Mouse (Mus musculus): ENCODE results near the gene Gast. TPM values are rescaled to one million over a fixed set of nuclear protein-coding genes. Genes with fewer than 3 reads are reported as not detected.
"Not testable (repeated sequence)": the region's sequence is repeated elsewhere in the genome, so short reads cannot be mapped to it uniquely, and the experiment has no call there.

The Gast gene
- total RNA-seq, 2 experiments from 2014 or later = not detected

DNA sequence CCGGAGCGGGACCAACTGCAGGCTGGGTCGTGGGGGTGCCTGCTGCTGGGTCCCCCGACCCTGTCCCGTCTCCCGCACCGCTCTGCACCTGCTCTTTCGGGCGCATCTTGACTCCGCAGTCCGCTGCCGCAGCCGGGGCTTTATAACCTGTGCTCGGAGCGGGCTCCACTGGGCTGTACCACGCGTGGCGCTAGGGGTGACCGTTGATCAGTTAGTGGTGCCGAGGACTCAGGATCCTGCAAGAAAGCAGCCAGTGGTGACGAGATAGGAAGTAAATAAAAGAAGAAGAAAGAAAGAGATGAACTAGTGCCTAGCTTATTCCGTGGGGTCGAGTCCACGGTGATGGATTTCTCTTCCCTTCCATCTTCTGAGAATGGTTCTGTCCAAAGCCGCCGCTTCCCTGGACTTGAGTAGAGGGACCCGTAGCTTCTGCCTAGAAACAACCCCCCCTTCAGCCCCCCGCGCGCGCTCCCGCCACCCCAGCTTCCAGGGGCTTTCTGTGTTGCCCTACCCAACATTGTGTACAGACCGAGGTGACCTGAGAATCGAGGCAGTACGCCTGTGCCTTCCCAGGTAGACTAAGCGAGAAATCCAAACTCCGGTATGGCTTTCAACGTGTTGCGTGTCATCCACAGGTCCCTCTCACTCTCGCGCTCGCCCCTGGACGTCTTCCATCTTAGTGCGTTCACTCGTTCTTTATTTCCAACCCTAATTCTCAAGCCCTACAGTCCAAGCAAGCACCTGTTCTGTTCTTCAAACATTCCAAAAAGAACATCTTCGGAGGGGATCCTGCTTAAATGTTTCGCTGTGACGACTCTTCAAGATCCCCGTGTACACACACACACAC is 22.0 kb downstream of the Gast start, which contains the start of gene Hap1:
Gene Hap1, minus strand, starts transcription at position 157 of the 847 bp plus-strand sequence.
- ATAC-seq (replicated peaks; ENCODE audit: low FRiP score, poor library complexity, severe bottlenecking) = no peak

DNA sequence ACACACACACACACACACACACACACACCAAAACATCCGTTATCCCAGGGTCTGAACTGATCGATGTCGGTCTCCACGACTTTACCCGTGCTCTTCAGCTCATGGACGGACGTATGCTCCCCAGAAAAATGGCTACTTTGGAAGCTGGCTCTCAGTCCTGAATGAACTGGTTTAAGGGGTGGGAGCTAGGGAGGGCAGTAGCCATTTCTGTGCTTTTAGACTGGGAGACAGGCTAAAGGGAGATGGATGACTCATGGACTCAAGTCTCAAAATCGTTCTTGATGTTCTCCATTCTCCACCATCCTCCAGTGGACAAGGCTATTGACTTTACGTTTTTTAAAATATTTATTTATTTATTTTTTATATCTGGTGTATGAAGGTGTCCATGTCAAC is 22.6 kb downstream of the Gast start:
- ATAC-seq (replicated peaks; ENCODE audit: low FRiP score, poor library complexity, severe bottlenecking) = no peak

DNA sequence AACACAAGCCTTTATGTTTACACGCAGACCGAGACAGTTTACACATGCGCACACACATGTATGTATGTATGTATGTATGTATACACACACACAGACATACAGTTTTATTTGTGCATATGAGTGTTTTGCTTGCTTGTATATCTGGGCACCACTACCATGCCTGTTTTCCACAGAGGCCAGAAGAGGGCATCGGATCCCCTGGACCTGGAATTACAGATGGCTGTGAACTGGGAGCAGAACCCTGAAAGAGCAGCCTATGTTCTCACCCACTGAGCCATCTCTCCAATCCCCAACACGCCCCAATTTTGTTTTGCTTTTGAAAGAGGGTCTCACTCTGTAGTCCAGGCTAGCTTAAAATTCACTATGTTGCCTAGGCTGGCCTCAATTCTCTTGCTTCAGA is 23.2 kb downstream of the Gast start:
- ATAC-seq (replicated peaks; ENCODE audit: low FRiP score, poor library complexity, severe bottlenecking) = no peak

DNA sequence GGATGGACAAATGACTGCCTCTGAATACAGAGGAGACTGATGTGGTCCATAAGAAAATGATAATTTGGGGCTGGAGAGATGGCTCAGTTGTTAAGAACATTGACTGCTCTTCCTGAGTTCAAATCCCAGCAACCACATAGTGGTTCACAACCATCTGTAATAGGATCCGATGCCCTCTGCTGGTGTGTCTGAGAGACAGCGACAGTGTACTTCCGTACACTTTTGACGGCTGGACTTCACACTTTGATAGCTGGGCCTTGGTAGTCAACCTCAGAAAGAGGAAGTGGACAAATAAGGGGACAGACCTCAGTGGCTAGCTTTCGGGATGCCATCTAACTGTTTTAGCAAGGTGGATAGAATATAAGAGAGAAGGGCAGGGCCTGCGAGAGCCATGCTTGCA is 26.0 kb downstream of the Gast start:
- ATAC-seq (replicated peaks; ENCODE audit: low FRiP score, poor library complexity, severe bottlenecking) = no peak

DNA sequence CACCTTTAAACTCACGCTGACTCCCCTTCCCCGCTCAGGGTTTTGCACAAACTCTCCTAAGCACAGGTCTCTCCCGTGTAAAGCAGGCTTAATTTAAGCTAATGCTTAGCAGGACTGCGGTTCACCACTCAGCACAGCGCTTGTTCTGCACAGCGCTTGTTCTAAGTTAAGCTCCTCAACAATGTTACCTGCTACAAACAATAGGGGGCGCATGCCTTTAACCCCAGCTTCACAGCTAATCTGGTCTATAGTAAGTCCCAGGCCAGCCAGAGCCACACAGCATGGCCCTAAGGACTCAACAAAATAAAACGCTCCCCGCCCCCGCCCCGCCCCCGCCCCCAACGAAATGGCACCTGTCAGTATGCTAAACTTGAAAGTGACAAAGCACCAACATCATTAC is 26.9 kb downstream of the Gast start:
- not testable (repeated sequence) for ATAC-seq (replicated peaks; ENCODE audit: low FRiP score, poor library complexity, severe bottlenecking)

DNA sequence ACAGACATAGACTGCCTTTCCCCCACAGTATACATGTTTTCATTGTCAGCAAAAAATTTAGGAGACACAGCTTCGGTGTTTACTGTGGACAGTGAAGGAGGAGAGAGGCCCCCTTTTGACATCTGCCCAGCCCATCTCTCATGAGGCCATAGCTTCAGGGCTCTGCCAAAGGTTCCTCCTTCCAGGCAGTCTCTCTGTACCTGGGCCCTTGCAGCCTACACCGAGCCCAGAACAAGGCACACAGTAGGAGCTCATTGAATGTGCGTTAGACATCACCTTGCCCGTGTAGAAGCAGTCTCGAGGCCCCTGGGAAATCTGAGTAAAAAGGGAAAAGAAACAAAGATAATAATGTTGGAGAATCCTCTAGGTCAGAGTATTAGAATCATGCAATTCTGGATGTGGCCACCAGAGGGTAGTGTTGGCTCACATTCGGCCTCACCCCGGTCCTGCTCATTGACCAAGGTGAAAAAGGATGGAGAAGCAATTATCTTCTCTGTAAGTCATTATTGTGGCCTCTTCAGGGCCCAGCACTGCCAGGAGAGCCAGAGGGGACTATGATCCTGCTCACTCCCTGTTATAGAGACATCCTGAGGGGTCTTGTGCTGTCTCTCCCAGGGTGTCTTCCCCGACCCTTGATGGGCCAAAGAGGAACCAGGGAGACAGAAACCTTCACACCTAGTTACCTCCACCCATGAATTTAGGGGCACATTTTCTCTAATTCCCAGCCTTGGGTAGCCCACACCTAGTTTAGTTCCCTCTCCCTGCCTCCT is 28.2 kb downstream of the Gast start:
- ATAC-seq (replicated peaks; ENCODE audit: low FRiP score, poor library complexity, severe bottlenecking) = peak; percentile 78

DNA sequence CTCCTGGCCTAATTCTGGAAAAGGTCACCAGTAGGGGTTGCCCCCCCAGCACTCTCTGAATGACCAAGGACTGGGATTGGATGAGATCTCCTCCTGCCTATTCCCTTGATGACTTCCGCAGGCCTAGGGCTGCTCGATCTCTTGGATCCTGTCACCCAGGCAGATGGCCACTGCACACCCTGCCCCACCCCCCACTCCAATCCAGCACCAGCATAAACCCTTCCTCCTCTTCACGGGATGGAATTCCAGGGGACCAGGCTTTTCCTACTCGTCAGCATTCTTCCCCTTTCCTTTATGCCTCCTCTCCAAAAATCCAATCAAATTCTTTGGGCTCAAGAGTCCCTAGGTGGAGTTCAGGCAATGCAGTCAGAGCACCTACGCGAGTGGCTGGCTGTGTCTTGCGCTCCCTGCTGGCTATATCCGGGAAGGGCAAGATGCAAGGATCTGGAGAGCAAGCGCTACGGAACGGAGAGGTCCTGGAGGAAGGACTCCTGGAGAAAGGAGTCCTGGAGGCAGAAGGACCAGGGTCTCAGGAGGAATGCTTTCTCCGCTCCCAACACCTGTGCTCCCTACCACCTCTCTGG is 28.9 kb downstream of the Gast start:
- peak; percentile 53; the same call in 1 of the 2 replicates for ATAC-seq (replicated peaks; ENCODE audit: low FRiP score, poor library complexity, severe bottlenecking)

DNA sequence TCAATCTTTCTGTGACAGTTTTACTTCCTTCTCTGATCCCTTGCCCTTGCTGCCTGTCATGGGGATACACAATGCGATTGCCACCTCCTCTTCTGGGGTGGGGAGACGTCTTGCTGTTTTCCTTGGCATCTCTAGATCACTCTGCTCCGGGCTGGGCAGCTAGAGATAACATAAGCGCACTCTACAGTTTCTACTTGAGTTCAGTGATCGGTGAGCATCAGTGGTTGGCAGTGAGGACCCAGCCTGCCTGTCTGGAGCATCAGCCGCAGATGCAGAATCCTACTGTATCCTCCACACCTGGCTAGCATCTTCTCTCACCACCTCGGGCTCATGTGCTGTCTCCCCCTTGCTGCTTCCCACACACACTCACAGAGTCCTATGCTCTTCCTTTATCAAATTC is 34.9 kb downstream of the Gast start:
- no peak for ATAC-seq (replicated peaks; ENCODE audit: low FRiP score, poor library complexity, severe bottlenecking)

DNA sequence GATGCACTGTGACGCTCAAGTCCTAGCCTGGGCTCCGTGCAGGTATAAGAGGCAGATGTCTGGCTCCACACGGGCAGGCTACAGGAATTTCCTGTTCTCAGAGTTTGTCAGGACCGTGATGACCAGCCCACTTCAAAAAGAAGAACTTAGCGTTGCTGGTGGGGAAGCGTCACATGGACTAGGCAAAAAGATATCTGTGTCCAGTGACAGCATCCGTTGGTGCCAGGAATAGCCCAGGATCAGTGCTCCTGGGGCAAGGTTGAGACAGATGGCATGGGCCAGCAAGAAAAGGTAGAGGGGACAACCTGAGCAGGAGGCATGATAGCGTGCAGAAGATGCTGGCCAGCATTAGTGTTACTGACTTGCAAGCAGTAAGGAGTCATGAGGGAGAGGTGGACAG is 35.6 kb downstream of the Gast start:
- no peak for ATAC-seq (replicated peaks; ENCODE audit: low FRiP score, poor library complexity, severe bottlenecking)

DNA sequence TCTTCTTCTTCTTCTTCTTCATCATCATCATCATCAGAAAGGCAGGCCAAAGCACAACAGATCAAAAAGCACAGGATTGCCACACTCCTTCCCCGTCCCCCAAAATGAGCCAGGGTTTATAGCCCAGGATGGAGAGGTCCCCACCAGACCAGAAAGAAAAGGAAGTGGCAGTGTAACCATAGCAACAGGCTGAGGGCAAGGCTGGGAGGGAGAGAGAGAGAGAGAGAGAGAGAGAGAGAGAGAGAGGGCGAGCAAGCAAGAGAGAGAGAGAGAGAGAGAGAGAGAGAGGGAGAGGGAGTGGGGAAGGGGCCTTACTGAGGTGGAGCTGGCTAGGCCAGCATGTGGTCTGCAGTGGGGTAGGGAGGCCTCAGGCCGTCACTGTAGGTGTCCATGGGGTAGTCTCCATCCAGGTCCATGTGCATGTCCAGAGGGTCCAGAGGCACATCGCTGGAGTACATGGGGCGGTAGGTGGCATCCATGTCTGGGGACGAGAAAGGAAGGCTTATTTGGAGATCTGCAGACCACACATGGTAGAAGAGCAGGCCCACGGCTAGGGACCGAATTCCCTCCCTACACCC is 37.9 kb downstream of the Gast start:
- no peak for ATAC-seq (replicated peaks; ENCODE audit: low FRiP score, poor library complexity, severe bottlenecking)

DNA sequence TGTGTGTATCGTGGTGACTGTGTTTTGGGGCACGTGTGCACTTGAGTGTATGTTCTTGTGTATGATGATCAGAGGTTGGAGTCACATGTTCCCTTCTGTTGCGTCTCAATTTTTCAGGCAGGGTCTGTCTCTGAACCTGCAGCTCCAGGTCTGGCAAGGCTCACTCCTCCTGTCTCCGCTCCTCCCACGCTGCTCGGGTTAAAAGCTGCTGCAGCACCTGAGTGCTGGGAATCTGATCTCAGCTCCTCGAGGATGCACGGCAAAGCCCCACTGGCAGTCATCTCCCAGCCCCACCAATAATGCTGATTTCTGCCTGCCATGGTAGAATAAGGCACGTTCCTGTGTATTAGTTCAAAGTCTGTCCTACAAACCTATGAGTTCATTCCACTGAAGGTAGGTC is 40.9 kb downstream of the Gast start:
- no peak for ATAC-seq (replicated peaks; ENCODE audit: low FRiP score, poor library complexity, severe bottlenecking)

DNA sequence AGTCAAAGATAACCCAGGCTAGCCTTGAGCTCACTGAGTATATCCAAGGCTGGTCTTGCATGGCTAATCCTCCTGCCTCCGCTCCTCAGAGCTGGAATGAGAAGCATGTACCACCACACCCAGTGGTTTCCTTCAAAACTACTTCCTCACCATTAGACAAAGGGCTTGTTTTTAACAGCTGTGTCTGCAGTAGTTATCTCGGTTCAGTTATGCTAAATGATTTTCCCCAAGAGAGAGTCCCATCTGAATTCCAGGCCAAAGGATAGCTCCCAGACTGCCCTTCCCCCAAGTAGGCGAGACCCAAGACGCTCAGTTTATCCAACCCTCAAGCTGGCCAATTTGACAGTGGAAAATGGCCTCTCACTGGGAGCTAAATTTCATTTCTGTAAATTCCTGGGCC is 41.8 kb downstream of the Gast start:
- no peak for ATAC-seq (replicated peaks; ENCODE audit: low FRiP score, poor library complexity, severe bottlenecking)

DNA sequence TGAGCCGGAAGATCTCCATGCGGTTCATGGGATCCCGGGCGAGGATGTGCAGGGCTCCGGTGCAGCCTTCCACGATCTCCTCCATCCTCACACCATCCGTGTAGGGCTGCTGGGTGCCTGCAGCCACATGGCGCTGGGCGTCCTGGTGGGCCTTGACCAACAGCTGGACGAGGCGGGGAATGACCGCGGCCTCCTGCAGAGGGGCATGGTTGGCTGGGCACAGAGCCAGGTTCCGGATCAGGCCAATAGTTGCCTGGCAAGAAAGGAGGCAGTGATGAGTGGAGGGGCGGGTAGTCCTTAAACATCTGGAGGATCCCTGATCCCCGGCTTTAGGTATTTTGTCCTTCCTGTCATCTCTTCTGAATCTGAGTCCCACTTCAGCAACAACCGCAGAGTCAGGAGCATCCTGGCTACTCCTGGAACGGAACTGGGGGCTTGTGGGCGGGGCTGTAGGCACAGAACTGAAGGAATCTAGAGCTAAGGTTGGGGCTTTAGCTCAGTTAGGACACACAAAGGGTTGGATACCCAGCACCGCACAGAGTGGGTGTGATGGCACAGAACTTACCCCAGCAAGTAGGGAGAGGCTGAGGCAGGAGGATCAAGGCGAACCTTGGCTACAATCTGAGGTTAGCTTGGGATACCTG is 42.7 kb downstream of the Gast start:
- ATAC-seq (replicated peaks; ENCODE audit: low FRiP score, poor library complexity, severe bottlenecking) = no peak

DNA sequence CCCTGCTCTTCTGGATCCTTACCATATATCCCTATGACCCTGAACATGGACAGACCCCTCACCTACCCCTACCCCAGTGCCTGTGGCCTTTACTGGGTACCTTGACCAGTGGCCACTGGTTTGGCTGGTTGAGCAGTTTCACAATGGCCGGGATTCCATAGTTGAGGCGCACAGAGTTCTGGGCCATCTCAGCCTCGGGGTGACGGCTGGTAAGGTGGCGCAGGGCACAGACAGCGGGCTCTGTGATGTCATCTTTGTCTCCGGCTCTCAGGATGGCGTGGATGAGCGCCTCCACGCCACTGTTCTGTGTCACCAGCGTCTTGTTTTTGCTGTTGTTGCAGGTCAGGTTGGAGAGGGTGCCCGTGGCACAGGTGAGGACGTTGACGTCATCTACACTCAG is 43.8 kb downstream of the Gast start:
- ATAC-seq (replicated peaks; ENCODE audit: low FRiP score, poor library complexity, severe bottlenecking) = no peak

DNA sequence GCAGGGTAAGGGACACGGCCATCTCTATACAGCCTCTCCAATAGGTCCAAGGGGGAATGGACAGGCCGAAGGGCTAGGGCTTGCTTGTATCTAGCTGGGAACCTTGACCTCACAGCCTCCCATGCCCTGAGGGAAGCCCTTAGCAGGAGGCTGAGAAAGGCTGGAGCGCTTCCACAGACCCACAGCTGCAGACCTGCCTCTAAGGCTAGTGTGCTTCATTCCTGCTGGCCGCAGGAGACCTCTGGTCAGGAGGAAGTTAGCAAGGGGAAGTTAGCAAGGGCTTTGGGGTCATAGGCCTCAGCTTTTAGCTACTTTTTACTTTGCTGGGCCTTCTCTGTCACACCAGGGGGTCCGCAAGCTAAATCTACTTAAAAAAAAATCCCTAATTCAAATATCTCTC is 44.2 kb downstream of the Gast start:
- no peak for ATAC-seq (replicated peaks; ENCODE audit: low FRiP score, poor library complexity, severe bottlenecking)

DNA sequence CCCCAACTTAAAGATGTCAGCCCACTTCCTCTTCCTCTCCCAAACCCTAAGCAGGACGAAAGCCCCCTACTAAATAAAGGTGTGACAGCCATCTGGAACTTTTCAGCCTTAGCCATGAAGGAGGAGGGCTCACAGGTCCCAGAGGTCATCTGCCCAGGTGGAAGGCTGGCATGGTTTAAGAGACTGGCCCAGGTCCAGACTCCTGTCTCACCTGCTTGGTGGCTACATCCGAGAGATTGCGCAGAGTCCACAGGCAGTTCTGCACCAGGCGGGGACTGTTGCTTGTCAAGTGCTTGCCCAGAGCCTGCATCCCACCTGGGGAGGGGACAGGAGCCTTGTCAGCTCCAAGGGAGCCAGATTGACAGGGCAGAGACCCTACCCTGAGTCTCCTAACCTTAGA is 45.1 kb downstream of the Gast start:
- ATAC-seq (replicated peaks; ENCODE audit: low FRiP score, poor library complexity, severe bottlenecking) = no peak

DNA sequence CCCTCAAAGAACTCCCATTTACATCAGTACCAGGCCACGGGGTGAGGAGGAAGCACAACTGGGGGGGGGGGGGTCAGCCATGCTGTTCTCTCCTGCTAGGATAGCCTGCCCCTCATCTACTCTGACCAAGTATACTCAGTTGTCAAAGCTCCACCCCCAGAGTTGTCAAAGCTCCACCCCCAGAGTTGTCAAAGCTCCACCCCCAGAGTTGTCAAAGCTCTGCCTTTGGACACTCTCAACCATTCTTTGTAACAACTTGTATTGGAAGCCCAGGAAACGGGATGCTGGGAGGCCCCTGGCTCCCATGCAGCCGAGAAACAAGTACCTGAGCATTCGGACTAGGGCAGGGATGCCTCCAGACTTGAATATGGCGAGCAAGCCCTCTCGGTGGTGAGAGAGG is 48.5 kb downstream of the Gast start:
- no peak for ATAC-seq (replicated peaks; ENCODE audit: low FRiP score, poor library complexity, severe bottlenecking)

DNA sequence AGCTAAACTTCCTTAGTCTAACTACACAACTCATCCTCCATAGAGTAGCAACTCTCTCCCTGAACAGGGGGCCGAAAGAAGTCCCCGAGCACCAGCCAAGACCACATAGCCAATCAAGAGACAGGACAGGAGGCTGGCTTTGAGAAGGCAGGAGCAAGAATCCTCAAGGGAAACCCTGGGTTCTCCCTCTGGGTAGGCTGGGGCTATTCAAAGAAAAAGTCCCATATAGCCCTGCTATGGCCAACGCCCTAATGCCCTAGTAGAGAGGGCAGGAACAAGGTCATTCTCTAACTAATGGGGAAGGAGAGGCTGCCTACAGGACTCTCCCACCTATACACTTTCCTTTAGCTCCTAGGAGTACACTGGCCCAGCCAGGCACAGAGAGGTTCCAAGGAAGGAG is 50.8 kb downstream of the Gast start:
- no peak for ATAC-seq (replicated peaks; ENCODE audit: low FRiP score, poor library complexity, severe bottlenecking)

DNA sequence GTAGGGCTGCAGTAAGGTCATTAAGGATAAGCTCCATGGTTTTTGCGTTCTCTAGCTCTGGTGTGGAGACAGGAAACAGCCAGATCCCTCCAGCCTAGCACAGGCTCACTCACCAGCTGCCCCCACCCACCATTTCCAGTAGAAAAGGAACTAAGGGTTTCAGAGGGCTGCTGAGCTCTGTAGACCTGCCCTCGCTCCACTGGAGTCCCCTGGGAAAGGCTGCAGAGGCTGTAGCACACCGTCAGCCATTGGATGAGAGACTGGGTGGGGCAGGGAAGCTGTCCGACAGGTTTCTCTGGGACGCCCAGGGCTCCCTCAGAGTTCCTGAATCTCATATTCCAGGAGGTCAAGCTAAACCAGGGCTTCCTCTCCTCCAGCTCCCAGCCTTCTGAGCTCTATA is 52.4 kb downstream of the Gast start:
- ATAC-seq (replicated peaks; ENCODE audit: low FRiP score, poor library complexity, severe bottlenecking) = no peak

All from erythroblast, adult 5-6 weeks (primary cell).